Mouse (Mus musculus) liver, postnatal 0 days (tissue): ENCODE results near the gene Rabggtb. TPM values are rescaled to one million over a fixed set of nuclear protein-coding genes. Genes with fewer than 3 reads are reported as not detected.

Experiments
- ATAC-seq: fragments of 200-750 bp; cut with Nextera tagmentation; 2 replicates; pipeline ENCODE4 v1.8.0; 2017; ENCODE audit warnings: mild to moderate bottlenecking, moderate library complexity
- DNase-seq: peaks from one replicate; pipeline ENCODE4 v3.0.0-alpha.2; 2016
- H3K27ac ChIP-seq: fragments of 300-500 bp; sonication (generic); 2 replicates; pipeline ENCODE4 v1.5.1; 2014; ENCODE audit warnings: antibody characterized with exemption, moderate library complexity, mild to moderate bottlenecking, low read depth
- H3K27me3 ChIP-seq: fragments of 300-500 bp; sonication (generic); 2 replicates; pipeline ENCODE4 v1.6.1; 2014; ENCODE audit warnings: low read length, control low read depth, mixed read lengths; ENCODE audit not compliant: insufficient read depth
- H3K36me3 ChIP-seq: fragments of 300-500 bp; sonication (generic); replicated peaks from 2 replicates; pipeline ENCODE4 v1.6.1; 2014; ENCODE audit warnings: mild to moderate bottlenecking, control low read depth, low read length, moderate library complexity, mixed read lengths; ENCODE audit not compliant: insufficient read depth
- H3K4me1 ChIP-seq: fragments of 300-500 bp; sonication (generic); 2 replicates; pipeline ENCODE4 v1.6.1; 2014; ENCODE audit warnings: antibody characterized with exemption, mild to moderate bottlenecking, control low read depth; ENCODE audit not compliant: insufficient read depth
- H3K4me2 ChIP-seq: fragments of 300-500 bp; sonication (generic); 2 replicates; pipeline ENCODE4 v1.6.1; 2014; ENCODE audit warnings: low read depth, mild to moderate bottlenecking, low read length, moderate library complexity, mixed read lengths
- H3K4me3 ChIP-seq: fragments of 300-500 bp; sonication (generic); 2 replicates; pipeline ENCODE4 v1.5.1; 2014; ENCODE audit warnings: low read depth, low read length
- H3K9ac ChIP-seq: fragments of 300-500 bp; sonication (generic); replicated peaks from 2 replicates; pipeline ENCODE4 v1.6.1; 2014; ENCODE audit warnings: mild to moderate bottlenecking, moderate library complexity
- H3K9me3 ChIP-seq: fragments of 300-500 bp; sonication (generic); 2 replicates; pipeline ENCODE4 v1.6.1; 2016; ENCODE audit warnings: mild to moderate bottlenecking, control low read depth, low read length, mixed read lengths
- CTCF ChIP-seq: sonication (generic); IDR thresholded peaks from 2 replicates; pipeline ENCODE4 v1.5.1; 2016; ENCODE audit warnings: antibody characterized with exemption, low read depth
- EP300 ChIP-seq: IDR thresholded peaks from 2 replicates; pipeline ENCODE4 v1.6.1; 2016; ENCODE audit warnings: antibody characterized with exemption, low read depth, mild to moderate bottlenecking
- whole genome bisulfite sequencing: fragments of 180-500 bp; shearing (Covaris S2); extraction: QIAGEN DNeasy Blood & Tissue Kit; methylation state at CpG from one replicate; pipeline ENCODE4 v1.1.7; 2014; ENCODE audit not compliant: insufficient replicate concordance; 5-methylcytosine and 5-hydroxymethylcytosine counted together
- polyA plus RNA-seq: library from polyadenylated mRNA; unstranded; fragments of >200 nt; fragmentation: Nextera tagmentation; extraction: Ambion mirVana; gene quantifications from 2 replicates; pipeline ENCODE4 v1.2.1, GENCODE M21; 2015

Gene Rabggtb
- polyA plus RNA-seq = 28.7 and 31.8 TPM in 2 replicates

DNA sequence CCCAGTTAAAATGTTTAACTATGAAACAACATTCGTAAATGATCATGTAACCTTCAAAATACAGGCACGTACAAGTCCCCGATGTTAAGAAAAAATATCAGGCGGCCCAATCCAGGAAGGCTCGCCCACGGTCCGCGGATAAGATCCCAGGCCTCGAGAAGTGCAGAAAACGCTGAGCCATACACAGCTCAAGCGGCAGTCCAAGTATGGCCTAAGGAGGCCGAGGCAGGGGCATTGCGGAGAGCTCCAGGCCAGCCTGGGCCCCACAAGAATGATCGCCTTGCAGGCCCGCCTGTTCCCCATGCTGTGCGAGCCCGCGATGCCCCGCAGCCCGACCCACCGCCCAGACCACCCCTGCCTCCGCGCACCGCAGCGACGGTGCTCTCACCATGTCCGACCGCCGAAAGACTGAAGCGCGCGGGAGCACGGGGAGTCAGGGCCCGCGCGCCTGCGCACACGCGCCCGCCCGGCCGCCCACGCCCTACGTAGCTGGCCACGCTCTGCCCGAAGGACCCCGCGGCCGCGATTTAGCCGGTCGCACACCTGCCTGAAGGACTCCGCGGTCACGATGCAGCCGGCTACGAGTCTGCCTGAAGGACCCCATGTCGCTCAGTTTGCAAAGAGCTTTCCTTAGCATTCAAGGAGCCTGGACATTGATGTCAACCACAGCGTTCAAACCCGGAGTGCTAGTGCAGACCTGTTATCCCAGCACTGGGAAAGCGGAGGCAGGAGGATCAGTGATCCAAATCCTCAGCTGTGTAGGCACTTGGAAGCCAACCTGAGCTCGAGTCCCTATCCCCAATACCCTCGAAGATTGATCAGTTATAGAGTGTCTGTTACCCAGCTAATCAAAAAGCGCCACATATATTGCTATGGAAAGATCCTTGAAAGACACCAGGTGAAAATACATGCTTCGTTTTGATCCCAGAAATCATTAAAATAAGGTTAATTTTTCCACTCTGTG is at the start of gene Rabggtb:
Gene Rabggtb (minus strand): TSS at position 464 of the 964 bp plus-strand sequence.
- WGBS = under 1% methylated on average over 65 of the region's 65 CpGs
- peak within 1 kb of the TSS; percentile 92 for H3K27ac ChIP-seq
- no peak for TF ChIP-seq CTCF
- peak; percentile 47; the same call in 1 of the 2 replicates for TF ChIP-seq EP300
- peak within 1 kb of the TSS; percentile 83 for H3K9ac ChIP-seq
- DNase-seq (peak; percentile 97), ATAC-seq (peak; percentile 97)
- H3K4me1 ChIP-seq = peaks cover 36% of the 10 kb centered on the region
- peaks cover 37% of the 10 kb centered on the region for H3K36me3 ChIP-seq
- H3K4me2 ChIP-seq = peak within 1 kb of the TSS; percentile 87
- no peaks in the 10 kb centered on the region for H3K27me3 ChIP-seq
- peak within 1 kb of the TSS; percentile 69 for H3K4me3 ChIP-seq
- no peaks in the 10 kb centered on the region for H3K9me3 ChIP-seq

DNA sequence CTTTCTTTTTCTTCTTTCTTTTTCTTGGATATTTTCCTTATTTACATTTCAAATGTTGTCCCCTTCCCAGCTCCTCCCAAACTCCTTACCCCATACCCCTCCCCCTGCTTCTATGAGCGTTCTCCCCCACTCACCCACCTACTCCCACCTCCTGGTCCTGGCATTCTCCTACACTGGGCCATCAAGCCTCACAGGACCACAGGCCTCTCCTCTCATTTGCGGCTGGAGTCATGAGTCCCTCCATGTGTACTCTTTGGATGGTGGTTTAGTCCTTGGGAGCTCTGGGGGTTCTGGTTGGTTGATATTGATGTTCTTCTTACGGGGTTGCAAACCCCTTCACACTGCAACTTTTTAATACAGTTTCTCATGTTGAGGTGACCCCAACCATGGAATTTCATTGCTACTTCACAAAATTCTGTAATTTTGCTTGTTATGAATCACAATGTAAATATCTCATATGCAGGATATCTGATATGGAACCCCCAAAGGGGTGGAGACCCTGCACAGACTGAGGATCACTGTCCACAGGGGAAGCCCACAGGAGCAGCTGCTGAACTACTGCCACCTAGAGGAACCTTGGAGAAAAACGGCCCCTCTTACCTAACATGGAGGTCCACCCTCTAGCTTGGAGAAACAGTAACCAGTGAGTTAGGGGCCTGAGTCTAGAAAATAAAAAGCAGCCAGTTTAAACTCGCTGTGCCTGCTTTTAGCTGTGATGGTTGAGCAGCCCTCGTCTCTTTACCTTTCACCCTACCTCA is 49.0 kb upstream of the Rabggtb start:
- H3K9me3 ChIP-seq = no peaks in the 10 kb centered on the region
- TF ChIP-seq EP300 = no peak
- peak; percentile 68 for TF ChIP-seq CTCF
- no peaks in the 10 kb centered on the region for H3K4me1 ChIP-seq
- ATAC-seq (no peak), DNase-seq (no peak)
- H3K27ac ChIP-seq = no peak overlapping the region
- no peaks in the 10 kb centered on the region for H3K27me3 ChIP-seq
- H3K9ac ChIP-seq = no peak overlapping the region
- H3K36me3 ChIP-seq = no peaks in the 10 kb centered on the region
- no peak overlapping the region for H3K4me3 ChIP-seq
- 55% methylated on average over 6 of the region's 6 CpGs for WGBS
- no peak overlapping the region for H3K4me2 ChIP-seq

DNA sequence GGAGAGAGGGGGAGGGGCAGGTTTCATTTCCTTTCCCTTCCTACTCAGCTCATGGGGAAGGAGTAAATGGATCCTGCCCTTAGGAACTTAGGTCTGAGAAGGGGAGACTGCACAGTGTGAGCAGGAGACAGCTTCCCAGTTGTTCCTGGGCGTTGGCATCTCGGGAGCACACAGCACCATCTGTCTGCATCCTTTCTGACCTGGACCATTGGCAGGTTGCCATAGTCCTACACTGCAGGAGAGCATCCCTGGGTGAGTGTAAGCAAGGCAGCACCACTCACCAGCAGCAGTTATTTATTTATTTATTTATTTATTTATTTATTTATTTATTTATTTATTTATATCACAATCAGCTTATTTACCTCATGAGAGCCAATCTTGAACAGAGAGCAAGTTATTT is 48.1 kb upstream of the Rabggtb start:
- no peak for ATAC-seq
- TF ChIP-seq CTCF = no peak
- TF ChIP-seq EP300 = no peak
- no peak overlapping the region for H3K27ac ChIP-seq

DNA sequence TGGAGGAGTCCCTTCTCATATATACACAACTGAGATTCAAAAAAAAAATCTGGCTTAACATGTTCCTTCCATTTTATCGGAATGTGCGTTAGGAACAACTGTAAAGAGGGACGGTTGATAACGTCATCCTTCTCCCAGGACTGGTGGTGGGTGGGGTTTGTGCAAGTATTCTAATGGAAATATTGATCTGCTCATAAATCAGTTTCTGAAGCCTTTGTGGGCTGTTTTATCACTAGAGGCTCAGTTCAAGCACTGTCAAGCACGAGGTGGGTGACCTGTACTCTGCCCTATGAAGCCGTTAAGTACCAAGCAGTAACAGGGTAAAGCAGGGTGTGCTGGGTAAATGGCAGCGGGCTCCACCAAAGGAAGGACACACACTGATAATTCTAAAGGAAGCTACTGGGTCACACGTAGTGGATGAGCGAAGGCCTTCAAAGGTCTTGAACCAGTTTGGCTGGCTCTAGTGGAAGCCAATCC is 47.0 kb upstream of the Rabggtb start:
- Histone ChIP-seq H3K4me3 (no peak overlapping the region), H3K9ac (no peak overlapping the region), H3K27me3 (no peaks in the 10 kb centered on the region), H3K36me3 (no peaks in the 10 kb centered on the region), H3K4me1 (no peaks in the 10 kb centered on the region), H3K9me3 (no peaks in the 10 kb centered on the region), H3K4me2 (no peak overlapping the region), H3K27ac (no peak overlapping the region)
- 76% methylated on average over 9 of the region's 9 CpGs for WGBS
- no peak for DNase-seq
- no peak for TF ChIP-seq EP300
- no peak for TF ChIP-seq CTCF
- no peak for ATAC-seq

More for the DNA sequence above, 48.1 kb upstream of the Rabggtb start:
- Histone ChIP-seq H3K9me3 (no peaks in the 10 kb centered on the region), H3K4me2 (no peak overlapping the region), H3K4me3 (no peak overlapping the region), H3K4me1 (no peaks in the 10 kb centered on the region), H3K9ac (no peak overlapping the region), H3K36me3 (no peaks in the 10 kb centered on the region), H3K27me3 (no peaks in the 10 kb centered on the region)
- DNase-seq = no peak
- WGBS = 72% methylated on average over 2 of the region's 2 CpGs

GRCm38 (mm10) chr3:153959035-153959730 is 46.4 kb upstream of the Rabggtb start:
- H3K27ac ChIP-seq = no peak overlapping the region
- no peaks in the 10 kb centered on the region for H3K36me3 ChIP-seq
- H3K4me2 ChIP-seq = no peak overlapping the region
- no peaks in the 10 kb centered on the region for H3K4me1 ChIP-seq
- H3K27me3 ChIP-seq = no peaks in the 10 kb centered on the region
- no peaks in the 10 kb centered on the region for H3K9me3 ChIP-seq
- TF ChIP-seq EP300 (no peak), CTCF (peak; percentile 94)
- ATAC-seq (peak; percentile 36), DNase-seq (no peak)
- H3K9ac ChIP-seq = no peak overlapping the region
- no peak overlapping the region for H3K4me3 ChIP-seq
- WGBS = 89% methylated on average over 1 of the region's 1 CpGs
